Mouse (Mus musculus) heart, embryonic 15.5 days (tissue): Measurements from ENCODE around the gene Sema4g. TPM values are rescaled to one million over a fixed set of nuclear protein-coding genes. Genes with fewer than 3 reads are reported as not detected.

ENCODE experiments used
- ATAC-seq: fragments of 200-750 bp; cut with Nextera tagmentation; replicated peaks from 2 replicates; pipeline ENCODE4 v1.8.0; 2017; ENCODE audit warnings: low read depth, moderate TSS enrichment; ENCODE audit not compliant: insufficient number of reproducible peaks, insufficient read depth, low FRiP score
- H3K27ac ChIP-seq: fragments of 300-500 bp; sonication (generic); 2 replicates; pipeline ENCODE4 v1.5.1; 2015; ENCODE audit warnings: mild to moderate bottlenecking, inconsistent platforms
- H3K27me3 ChIP-seq: fragments of 300-500 bp; sonication (generic); 2 replicates; pipeline ENCODE4 v1.6.1; 2015; ENCODE audit warnings: inconsistent platforms
- H3K36me3 ChIP-seq: fragments of 300-500 bp; sonication (generic); 2 replicates; pipeline ENCODE4 v1.6.1; 2015; ENCODE audit warnings: mild to moderate bottlenecking, inconsistent platforms
- H3K4me1 ChIP-seq: fragments of 300-500 bp; sonication (generic); replicated peaks from 2 replicates; pipeline ENCODE4 v1.6.1; 2015; ENCODE audit warnings: inconsistent platforms
- H3K4me2 ChIP-seq: fragments of 300-500 bp; sonication (generic); 2 replicates; pipeline ENCODE4 v1.6.1; 2015; ENCODE audit warnings: inconsistent platforms, mild to moderate bottlenecking, moderate library complexity
- H3K4me3 ChIP-seq: fragments of 300-500 bp; sonication (generic); 2 replicates; pipeline ENCODE4 v1.5.1; 2015; ENCODE audit warnings: mild to moderate bottlenecking, inconsistent platforms
- H3K9ac ChIP-seq: fragments of 300-500 bp; sonication (generic); 2 replicates; pipeline ENCODE4 v1.6.1; 2015; ENCODE audit warnings: mild to moderate bottlenecking, inconsistent platforms
- H3K9me3 ChIP-seq: fragments of 300-500 bp; sonication (generic); replicated peaks from 2 replicates; pipeline ENCODE4 v1.6.1; 2016; ENCODE audit warnings: inconsistent platforms
- WGBS: fragments of 180-500 bp; shearing (Covaris S2); methylation state at CpG from one replicate; pipeline ENCODE4 v1.1.7; 2015; ENCODE audit warnings: mixed read lengths; 5-methylcytosine and 5-hydroxymethylcytosine counted together
- polyA plus RNA-seq: library from polyadenylated mRNA; unstranded; fragments of >200 nt; fragmentation: Nextera tagmentation; extraction: Ambion mirVana; gene quantifications from 2 replicates; pipeline ENCODE4 v1.2.1, GENCODE M21; 2015

Sema4g gene
- polyA plus RNA-seq, 1 experiment from 2014 or later: 0.50 TPM

- H3K9ac ChIP-seq: no peak overlapping the region
- H3K4me1 ChIP-seq: peaks cover 16% of the 10 kb centered on the region
- no peak overlapping the region for H3K27ac ChIP-seq
- 72% methylated on average over 6 of the region's 6 CpGs for WGBS
- no peaks in the 10 kb centered on the region for H3K9me3 ChIP-seq
- 0 out of 2 replicates have a peak, but pooled peaks cover 9% of the 10 kb centered on the region for H3K27me3 ChIP-seq
- H3K36me3 ChIP-seq: peaks cover 7% of the 10 kb centered on the region
- no peak overlapping the region for H3K4me2 ChIP-seq
- no peak for ATAC-seq
- no peak overlapping the region for H3K4me3 ChIP-seq
Observed at GRCm38 (mm10) chr19:44987004-44987403, 1.9 kb upstream of the Sema4g start.

GRCm38 (mm10) chr19:44987851-44988250 is 1.1 kb upstream of the Sema4g start:
- peaks cover 19% of the 10 kb centered on the region for H3K4me1 ChIP-seq
- 0 out of 2 replicates have a peak, but pooled peaks cover under 1% of the 10 kb centered on the region for H3K36me3 ChIP-seq
- no peaks in the 10 kb centered on the region for H3K9me3 ChIP-seq
- H3K9ac ChIP-seq: no peak overlapping the region
- no peak for ATAC-seq
- H3K27me3 ChIP-seq: 0 out of 2 replicates have a peak, but pooled peaks cover 9% of the 10 kb centered on the region
- no peak overlapping the region for H3K4me3 ChIP-seq
- no peak overlapping the region for H3K27ac ChIP-seq
- WGBS: 64% methylated on average over 6 of the region's 6 CpGs
- no peak overlapping the region for H3K4me2 ChIP-seq

GRCm38 (mm10) chr19:44988321-44988720 is 580 bp upstream of the Sema4g start:
- H3K9me3 ChIP-seq: no peaks in the 10 kb centered on the region
- 0 out of 2 replicates have a peak, but pooled peaks cover 9% of the 10 kb centered on the region for H3K27me3 ChIP-seq
- ATAC-seq: no peak
- H3K4me2 ChIP-seq: peak overlapping the region; percentile 100
- H3K4me3 ChIP-seq: peak overlapping the region; percentile 74
- H3K9ac ChIP-seq: peak overlapping the region; percentile 73; the same call in 1 of the 2 replicates
- H3K36me3 ChIP-seq: no peaks in the 10 kb centered on the region
- H3K27ac ChIP-seq: no peak overlapping the region
- 29% methylated on average over 9 of the region's 9 CpGs for WGBS
- peaks cover 19% of the 10 kb centered on the region for H3K4me1 ChIP-seq

- H3K27me3 ChIP-seq: 0 out of 2 replicates have a peak, but pooled peaks cover 9% of the 10 kb centered on the region
- WGBS: 10% methylated on average over 22 of the region's 22 CpGs
Observed at GRCm38 (mm10) chr19:44989567-44990495, 930 bp downstream of the Sema4g start.

GRCm38 (mm10) chr19:44991031-44991430 is 2.1 kb downstream of the Sema4g start:
- Histone ChIP-seq H3K4me1 (peaks cover 19% of the 10 kb centered on the region), H3K27me3 (0 out of 2 replicates have a peak, but pooled peaks cover 9% of the 10 kb centered on the region), H3K4me3 (no peak overlapping the region), H3K9me3 (no peaks in the 10 kb centered on the region), H3K27ac (no peak overlapping the region), H3K4me2 (no peak overlapping the region), H3K9ac (no peak overlapping the region), H3K36me3 (no peaks in the 10 kb centered on the region)
- 81% methylated on average over 8 of the region's 8 CpGs for WGBS
- no peak for ATAC-seq

More at GRCm38 (mm10) chr19:44989567-44990495, 930 bp downstream of the Sema4g start:
- Histone ChIP-seq H3K4me3 (peak overlapping the region; percentile 74), H3K27ac (no peak overlapping the region), H3K9ac (peak overlapping the region; percentile 73), H3K36me3 (no peaks in the 10 kb centered on the region), H3K4me2 (peak overlapping the region; percentile 100), H3K9me3 (no peaks in the 10 kb centered on the region), H3K4me1 (peaks cover 19% of the 10 kb centered on the region)
- no peak for ATAC-seq

- WGBS: 42% methylated on average over 7 of the region's 7 CpGs
Observed at GRCm38 (mm10) chr19:44992246-44992645, 3.3 kb downstream of the Sema4g start.

GRCm38 (mm10) chr19:44992712-44993111 is 3.8 kb downstream of the Sema4g start:
- Histone ChIP-seq H3K4me2 (no peak overlapping the region), H3K36me3 (no peaks in the 10 kb centered on the region), H3K4me1 (peaks cover 19% of the 10 kb centered on the region), H3K9me3 (no peaks in the 10 kb centered on the region), H3K9ac (no peak overlapping the region), H3K4me3 (no peak overlapping the region), H3K27me3 (0 out of 2 replicates have a peak, but pooled peaks cover 3% of the 10 kb centered on the region), H3K27ac (no peak overlapping the region)
- WGBS: 46% methylated on average over 7 of the region's 7 CpGs
- ATAC-seq: no peak

More at GRCm38 (mm10) chr19:44992246-44992645, 3.3 kb downstream of the Sema4g start:
- H3K27me3 ChIP-seq: 0 out of 2 replicates have a peak, but pooled peaks cover 5% of the 10 kb centered on the region
- H3K27ac ChIP-seq: no peak overlapping the region
- H3K4me2 ChIP-seq: no peak overlapping the region
- no peaks in the 10 kb centered on the region for H3K9me3 ChIP-seq
- H3K4me3 ChIP-seq: no peak overlapping the region
- ATAC-seq: no peak
- H3K36me3 ChIP-seq: no peaks in the 10 kb centered on the region
- H3K9ac ChIP-seq: no peak overlapping the region
- peaks cover 19% of the 10 kb centered on the region for H3K4me1 ChIP-seq

- H3K36me3 ChIP-seq: no peaks in the 10 kb centered on the region
- H3K27ac ChIP-seq: no peak overlapping the region
- no peaks in the 10 kb centered on the region for H3K4me1 ChIP-seq
- no peaks in the 10 kb centered on the region for H3K27me3 ChIP-seq
- H3K4me2 ChIP-seq: no peak overlapping the region
- H3K9me3 ChIP-seq: no peaks in the 10 kb centered on the region
- 79% methylated on average over 11 of the region's 11 CpGs for WGBS
- no peak for ATAC-seq
- H3K4me3 ChIP-seq: no peak overlapping the region
- H3K9ac ChIP-seq: no peak overlapping the region
Observed at GRCm38 (mm10) chr19:44997786-44998185, 8.9 kb downstream of the Sema4g start.

GRCm38 (mm10) chr19:44999647-45000046 is 10.7 kb downstream of the Sema4g start:
- Histone ChIP-seq H3K36me3 (peaks cover 12% of the 10 kb centered on the region; the same call in 1 of the 2 replicates), H3K4me3 (no peak overlapping the region), H3K9ac (no peak overlapping the region), H3K27me3 (no peaks in the 10 kb centered on the region), H3K9me3 (no peaks in the 10 kb centered on the region), H3K27ac (no peak overlapping the region), H3K4me1 (peaks cover 5% of the 10 kb centered on the region), H3K4me2 (no peak overlapping the region)
- ATAC-seq: no peak
- 80% methylated on average over 8 of the region's 8 CpGs for WGBS

GRCm38 (mm10) chr19:45002301-45002700 is 13.4 kb downstream of the Sema4g start:
- Histone ChIP-seq H3K36me3 (peaks cover 13% of the 10 kb centered on the region; the same call in 1 of the 2 replicates), H3K4me1 (peaks cover 21% of the 10 kb centered on the region), H3K4me2 (no peak overlapping the region), H3K4me3 (no peak overlapping the region), H3K27ac (no peak overlapping the region), H3K9me3 (no peaks in the 10 kb centered on the region), H3K9ac (no peak overlapping the region), H3K27me3 (no peaks in the 10 kb centered on the region)
- 61% methylated on average over 3 of the region's 3 CpGs for WGBS
- no peak for ATAC-seq

- no peaks in the 10 kb centered on the region for H3K9me3 ChIP-seq
- H3K36me3 ChIP-seq: peaks cover 13% of the 10 kb centered on the region; the same call in 1 of the 2 replicates
- H3K27me3 ChIP-seq: no peaks in the 10 kb centered on the region
- H3K27ac ChIP-seq: no peak overlapping the region
- H3K4me1 ChIP-seq: peaks cover 31% of the 10 kb centered on the region
- no peak for ATAC-seq
- no peak overlapping the region for H3K4me2 ChIP-seq
- no peak overlapping the region for H3K4me3 ChIP-seq
- no peak overlapping the region for H3K9ac ChIP-seq
- WGBS: 86% methylated on average over 7 of the region's 7 CpGs
Observed at GRCm38 (mm10) chr19:45003740-45004516, 15.0 kb downstream of the Sema4g start.
